Mouse (Mus musculus) cerebellum, postnatal 25 days (tissue): ENCODE data around the gene Lypd8.
A peak's percentile ranks its signal among the peaks of the same experiment; 100 is the strongest.

Experiments
- DNase-seq, 2 experiments: peaks; one replicate each; pipeline ENCODE4 v3.0.0; 2021; ENCODE audit warnings: mixed read lengths in 2 of 2

Gene Lypd8

DNA sequence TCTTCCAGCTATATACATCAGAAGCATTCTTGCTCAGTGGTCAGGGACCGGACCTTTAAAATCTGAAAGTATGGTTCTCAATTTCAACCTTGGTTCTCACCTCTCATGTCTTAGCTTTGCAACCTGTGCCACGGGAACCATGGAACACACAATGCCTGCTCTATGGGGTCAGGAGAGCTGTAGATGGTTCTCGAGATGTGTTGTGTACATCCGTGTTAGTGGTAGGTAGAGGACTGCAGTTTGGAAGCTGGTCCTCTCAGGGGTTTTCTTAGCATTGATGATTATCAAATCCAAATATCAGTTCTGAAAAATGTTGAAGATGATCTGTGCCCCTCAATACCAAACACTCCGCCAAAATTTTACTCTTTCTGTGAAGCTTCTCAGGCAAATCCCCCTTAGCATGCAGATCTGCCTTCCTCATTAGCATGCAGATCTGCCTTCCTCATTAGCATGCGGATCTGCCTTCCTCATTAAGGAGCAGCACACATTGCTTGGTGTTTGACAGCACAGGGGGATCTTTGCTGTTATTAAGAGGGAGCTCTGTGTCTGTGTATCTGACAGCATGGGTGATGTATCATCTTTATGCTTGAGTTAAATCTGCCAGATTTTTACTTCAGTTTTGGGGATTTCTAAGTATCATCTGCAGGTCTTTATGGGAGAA is 21.3 kb downstream of the Lypd8 start:
- DNase-seq: no peak

- no peak for DNase-seq
Observed at GRCm38 (mm10) chr11:58400655-58401054, 21.8 kb downstream of the Lypd8 start.

DNA sequence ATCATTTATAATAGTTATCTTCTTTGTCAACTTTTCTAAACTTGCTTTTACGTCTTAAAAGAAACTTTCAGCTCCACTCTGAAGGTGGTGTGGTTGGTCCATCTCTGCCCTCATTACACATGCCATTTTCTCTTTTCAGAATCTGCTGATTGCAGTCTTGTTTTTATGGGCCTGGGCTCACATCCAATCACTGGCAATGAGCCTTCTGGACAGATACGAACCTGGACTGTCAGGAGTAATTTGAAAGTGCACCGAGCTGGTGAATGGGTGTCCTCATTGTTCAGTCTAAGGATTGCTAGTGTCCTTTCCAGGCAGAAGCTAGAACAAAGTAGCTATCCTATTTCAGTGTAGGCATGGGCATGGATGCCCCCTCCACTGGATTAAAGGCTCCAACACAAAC is 29.2 kb downstream of the Lypd8 start:
- peak; percentile 22 to 59 for DNase-seq

GRCm38 (mm10) chr11:58418336-58418735 is 39.5 kb downstream of the Lypd8 start:
- no peak for DNase-seq

DNA sequence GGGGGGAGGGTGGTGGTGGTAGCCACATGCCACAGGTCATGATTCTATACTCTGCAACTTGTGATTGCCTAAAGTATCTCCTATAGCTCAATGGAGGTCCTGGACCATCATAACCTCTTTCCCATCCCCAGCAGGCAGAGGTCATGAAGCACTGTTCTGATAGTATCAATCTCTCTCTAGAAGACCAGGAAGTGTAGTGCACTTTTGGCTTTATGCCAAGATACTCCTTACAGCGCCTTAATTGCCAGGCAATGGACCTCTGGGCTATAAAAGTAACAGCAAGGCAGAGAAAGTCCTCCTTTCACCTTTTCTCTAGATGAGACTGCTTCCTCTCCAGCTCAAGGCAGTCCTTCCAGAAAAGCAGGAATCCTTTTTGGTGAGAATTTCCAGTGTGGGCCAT is 42.0 kb downstream of the Lypd8 start, which contains the start of gene 1810065E05Rik:
TSS of gene 1810065E05Rik (plus strand) at position 297 of the 400 bp plus-strand sequence.
- DNase-seq: no peak

GRCm38 (mm10) chr11:58432259-58432658 is 53.4 kb downstream of the Lypd8 start, which contains the start of gene Gm12253:
Gene Gm12253 (plus strand): TSS chr11:58432559.
- no peak for DNase-seq

DNA sequence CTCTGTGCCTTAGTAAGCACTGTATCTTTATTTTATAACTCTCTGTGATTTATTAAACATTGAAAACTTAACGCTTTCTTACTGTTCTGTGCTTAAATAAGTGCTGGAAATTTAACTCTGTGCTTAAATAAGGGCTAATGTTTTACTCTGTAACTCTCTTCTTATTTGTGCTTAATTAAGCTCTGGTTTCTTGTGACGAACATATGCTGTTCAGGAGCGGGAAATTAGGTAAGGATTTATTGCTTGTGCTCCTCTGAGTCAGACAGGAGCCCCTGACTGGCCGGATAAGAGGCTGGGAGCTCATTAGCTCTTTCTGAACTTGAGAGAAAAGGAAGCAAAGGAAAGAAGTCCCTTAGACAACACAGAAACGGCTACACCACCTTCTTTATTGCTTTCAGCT is 59.0 kb downstream of the Lypd8 start:
- no peak for DNase-seq
